Mouse (Mus musculus) hindbrain, embryonic 16.5 days (tissue): ENCODE results near the gene Gm266. TPM values are rescaled to one million over a fixed set of nuclear protein-coding genes. Genes with fewer than 3 reads are reported as not detected.
A peak's percentile ranks its signal among the peaks of the same experiment; 100 is the strongest.

Source experiments
- ATAC-seq: fragments of 200-750 bp; cut with Nextera tagmentation; 2 replicates; pipeline ENCODE4 v1.8.0; 2017; ENCODE audit warnings: moderate TSS enrichment, moderate library complexity
- H3K27ac ChIP-seq: fragments of 300-500 bp; sonication (generic); 2 replicates; pipeline ENCODE4 v1.5.1; 2014; ENCODE audit warnings: low read depth, mild to moderate bottlenecking, control low read depth, low read length, moderate library complexity
- H3K27me3 ChIP-seq: fragments of 300-500 bp; sonication (generic); replicated peaks from 2 replicates; pipeline ENCODE4 v1.6.1; 2014; ENCODE audit warnings: low read length; ENCODE audit not compliant: control insufficient read depth, insufficient read depth
- H3K36me3 ChIP-seq: fragments of 300-500 bp; sonication (generic); 2 replicates; pipeline ENCODE4 v1.6.1; 2014; ENCODE audit warnings: mild to moderate bottlenecking, low read length, moderate library complexity, mixed read lengths; ENCODE audit not compliant: control insufficient read depth, insufficient read depth
- H3K4me1 ChIP-seq: fragments of 300-500 bp; sonication (generic); 2 replicates; pipeline ENCODE4 v1.6.1; 2014; ENCODE audit warnings: low read depth, low read length; ENCODE audit not compliant: control insufficient read depth, insufficient read depth
- H3K4me2 ChIP-seq: fragments of 300-500 bp; sonication (generic); 2 replicates; pipeline ENCODE4 v1.6.1; 2014; ENCODE audit warnings: mild to moderate bottlenecking, low read length, control low read depth, moderate library complexity
- H3K4me3 ChIP-seq: fragments of 300-500 bp; sonication (generic); 2 replicates; pipeline ENCODE4 v1.5.1; 2014; ENCODE audit warnings: mild to moderate bottlenecking, low read length, control low read depth, moderate library complexity
- H3K9ac ChIP-seq: fragments of 300-500 bp; sonication (generic); 2 replicates; pipeline ENCODE4 v1.6.1; 2014; ENCODE audit warnings: low read depth, mild to moderate bottlenecking, control low read depth, low read length, moderate library complexity
- H3K9me3 ChIP-seq: fragments of 300-500 bp; sonication (generic); 2 replicates; pipeline ENCODE4 v1.6.1; 2014; ENCODE audit warnings: mild to moderate bottlenecking, low read length, moderate library complexity; ENCODE audit not compliant: control insufficient read depth
- WGBS: fragments of 180-500 bp; shearing (Covaris S2); extraction: QIAGEN DNeasy Blood & Tissue Kit; methylation state at CpG from one replicate; pipeline ENCODE4 v1.1.7; 2014; 5-methylcytosine and 5-hydroxymethylcytosine counted together
- polyA plus RNA-seq: library from polyadenylated mRNA; unstranded; fragments of >200 nt; fragmentation: Nextera tagmentation; extraction: Ambion mirVana; gene quantifications from 2 replicates; pipeline ENCODE4 v1.2.1, GENCODE M21; 2015

Gene Gm266
- polyA plus RNA-seq, 1 experiment from 2014 or later, result 5.0 TPM

DNA sequence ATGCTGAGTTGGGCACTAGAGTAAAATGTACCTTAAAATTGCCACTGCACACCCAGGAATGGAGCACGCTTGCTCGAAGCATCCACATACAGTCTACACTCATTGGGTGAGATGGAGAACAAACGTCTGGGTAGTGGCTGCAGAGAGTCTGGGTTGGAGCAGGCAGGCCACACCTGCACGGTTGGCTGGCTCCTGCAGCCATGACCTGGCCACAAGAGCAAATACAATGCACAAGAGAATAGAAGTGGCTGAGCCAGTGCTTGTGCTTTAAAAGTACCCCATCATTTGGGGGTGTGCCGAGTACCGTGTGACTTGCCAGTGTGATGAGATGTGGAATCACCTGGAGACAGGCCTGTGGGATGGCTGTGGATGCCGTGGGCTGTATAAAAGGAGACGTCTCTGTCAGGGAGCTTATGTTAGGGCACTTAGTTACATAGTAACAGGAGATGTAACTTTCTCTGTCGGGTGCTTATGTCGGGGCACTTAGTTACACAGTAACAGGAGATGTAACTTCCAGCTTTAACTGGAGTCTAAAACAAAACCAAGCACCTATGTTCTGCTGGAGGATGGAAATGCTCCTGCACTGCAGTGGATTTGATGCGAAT, 3.7 kb upstream of the Gm266 start:
- Histone ChIP-seq H3K27me3 (peaks cover 25% of the 10 kb centered on the region), H3K9ac (no peak overlapping the region), H3K9me3 (no peaks in the 10 kb centered on the region), H3K4me1 (peaks cover 13% of the 10 kb centered on the region), H3K4me3 (no peak overlapping the region), H3K4me2 (no peak overlapping the region), H3K27ac (no peak overlapping the region), H3K36me3 (no peaks in the 10 kb centered on the region)
- 71% methylated on average over 11 of the region's 11 CpGs for WGBS
- no peak for ATAC-seq

DNA sequence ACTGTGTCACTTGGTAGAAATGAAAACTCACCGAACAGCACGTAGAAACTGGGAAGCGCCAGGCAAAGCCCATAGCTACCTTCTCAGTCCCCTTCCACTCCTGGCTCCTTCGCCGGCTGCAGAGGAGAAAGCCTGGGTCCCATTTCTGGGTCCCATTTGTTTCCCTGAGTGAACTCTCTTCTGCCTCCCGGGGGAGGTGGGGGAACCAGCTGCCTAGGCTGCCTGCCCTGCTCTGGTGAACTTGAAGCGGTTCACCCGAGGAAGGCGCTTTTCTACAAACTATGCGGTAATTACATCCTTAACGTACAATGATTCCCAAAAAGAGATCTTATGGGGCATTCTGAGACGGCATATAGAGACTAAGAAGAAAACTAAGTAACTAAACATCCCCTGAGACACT, 832 bp upstream of the Gm266 start:
- Histone ChIP-seq H3K4me3 (no peak overlapping the region; the same call in 1 of the 2 replicates), H3K36me3 (no peaks in the 10 kb centered on the region), H3K4me1 (peaks cover 13% of the 10 kb centered on the region), H3K4me2 (peak overlapping the region; percentile 60), H3K27me3 (peaks cover 37% of the 10 kb centered on the region), H3K9ac (no peak overlapping the region), H3K27ac (no peak overlapping the region), H3K9me3 (no peaks in the 10 kb centered on the region)
- 6% methylated on average over 12 of the region's 12 CpGs for WGBS
- ATAC-seq, result no peak

DNA sequence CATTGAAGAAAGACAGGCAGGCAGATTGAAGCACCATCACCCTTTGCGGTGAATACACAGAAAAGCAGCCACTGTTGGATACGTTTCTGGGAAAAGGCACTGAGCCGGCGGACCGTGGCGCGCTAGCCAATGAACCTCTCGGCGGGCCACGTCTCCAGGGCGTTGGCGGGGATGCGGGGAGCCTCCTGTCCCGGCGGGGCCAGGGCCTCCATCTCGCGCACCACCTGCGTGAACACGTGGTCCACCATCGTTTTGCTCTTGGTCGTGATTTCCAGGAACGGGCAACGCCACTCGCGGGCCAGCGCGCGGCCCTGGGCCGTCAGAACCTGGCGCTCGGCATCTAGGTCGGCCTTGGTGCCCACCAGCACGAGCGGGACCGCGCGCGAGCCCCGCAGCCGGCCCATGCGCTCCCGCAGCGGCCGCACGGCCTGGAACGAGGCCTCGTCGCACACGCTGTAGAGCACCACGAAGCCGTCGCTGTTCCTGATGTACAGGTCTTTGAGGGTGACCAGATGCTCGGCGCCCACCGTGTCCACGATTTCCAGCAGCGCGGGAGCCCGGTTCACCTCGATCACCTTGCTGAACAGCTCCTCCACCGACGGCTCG, 474 bp downstream of the Gm266 start:
- 1% methylated on average over 61 of the region's 63 CpGs for WGBS

DNA sequence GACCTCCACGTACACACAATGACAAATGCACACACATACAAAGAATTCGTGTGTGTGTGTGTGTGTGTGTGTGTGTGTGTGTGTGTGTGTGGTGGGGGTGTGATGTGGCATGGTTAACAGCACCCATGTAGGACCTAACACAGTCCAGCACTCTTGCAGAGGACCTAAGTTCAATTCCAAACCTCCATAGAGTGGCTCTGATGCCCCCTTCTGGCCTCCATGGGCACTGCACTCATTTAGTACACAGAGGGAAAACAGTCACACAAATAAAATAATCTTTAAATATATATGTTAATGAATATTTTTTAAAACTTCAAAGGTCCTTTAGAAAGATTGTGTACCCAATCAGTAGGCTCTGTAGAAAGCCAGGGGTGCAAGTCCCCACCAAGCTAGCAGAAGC, 5.7 kb downstream of the Gm266 start:
- no peak overlapping the region for H3K27ac ChIP-seq
- H3K9ac ChIP-seq, result no peak overlapping the region
- H3K36me3 ChIP-seq, result no peaks in the 10 kb centered on the region
- no peaks in the 10 kb centered on the region for H3K9me3 ChIP-seq
- ATAC-seq, result no peak
- WGBS, result 74% methylated on average over 2 of the region's 2 CpGs
- H3K27me3 ChIP-seq, result peaks cover 15% of the 10 kb centered on the region
- no peak overlapping the region for H3K4me2 ChIP-seq
- H3K4me3 ChIP-seq, result no peak overlapping the region
- peaks cover under 1% of the 10 kb centered on the region; the same call in 1 of the 2 replicates for H3K4me1 ChIP-seq

More for the DNA sequence above, 474 bp downstream of the Gm266 start:
- Histone ChIP-seq H3K4me3 (peak overlapping the region; percentile 40), H3K4me2 (peak overlapping the region; percentile 60), H3K9me3 (no peaks in the 10 kb centered on the region), H3K27me3 (peaks cover 37% of the 10 kb centered on the region), H3K27ac (no peak overlapping the region), H3K4me1 (peaks cover 13% of the 10 kb centered on the region), H3K36me3 (no peaks in the 10 kb centered on the region), H3K9ac (peak overlapping the region; percentile 61)
- no peak for ATAC-seq

DNA sequence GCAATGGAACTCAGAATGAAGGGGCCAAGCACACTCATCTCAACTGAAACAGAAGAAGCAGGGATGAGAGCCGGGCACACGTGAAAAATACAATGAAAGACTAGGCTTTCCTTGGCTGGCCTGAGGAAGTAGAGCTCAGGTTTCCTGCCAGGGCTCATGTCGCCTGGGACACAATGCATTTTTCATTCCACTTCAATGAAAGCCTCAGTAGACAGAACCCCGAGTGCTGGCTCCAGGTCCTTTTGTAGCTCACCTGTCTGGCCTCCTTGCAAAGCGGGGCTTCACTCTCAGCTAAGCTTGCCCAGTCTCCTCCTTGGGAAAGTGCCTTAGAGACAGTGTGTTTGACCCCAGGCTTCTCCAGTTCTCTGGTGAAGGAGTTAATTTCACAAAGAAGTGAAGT, 6.7 kb downstream of the Gm266 start:
- Histone ChIP-seq H3K4me2 (no peak overlapping the region), H3K27me3 (peaks cover 8% of the 10 kb centered on the region), H3K4me3 (no peak overlapping the region), H3K4me1 (peaks cover 4% of the 10 kb centered on the region; the same call in 1 of the 2 replicates), H3K9me3 (no peaks in the 10 kb centered on the region), H3K36me3 (no peaks in the 10 kb centered on the region), H3K27ac (no peak overlapping the region), H3K9ac (no peak overlapping the region)
- ATAC-seq, result no peak
- 63% methylated on average over 5 of the region's 5 CpGs for WGBS

DNA sequence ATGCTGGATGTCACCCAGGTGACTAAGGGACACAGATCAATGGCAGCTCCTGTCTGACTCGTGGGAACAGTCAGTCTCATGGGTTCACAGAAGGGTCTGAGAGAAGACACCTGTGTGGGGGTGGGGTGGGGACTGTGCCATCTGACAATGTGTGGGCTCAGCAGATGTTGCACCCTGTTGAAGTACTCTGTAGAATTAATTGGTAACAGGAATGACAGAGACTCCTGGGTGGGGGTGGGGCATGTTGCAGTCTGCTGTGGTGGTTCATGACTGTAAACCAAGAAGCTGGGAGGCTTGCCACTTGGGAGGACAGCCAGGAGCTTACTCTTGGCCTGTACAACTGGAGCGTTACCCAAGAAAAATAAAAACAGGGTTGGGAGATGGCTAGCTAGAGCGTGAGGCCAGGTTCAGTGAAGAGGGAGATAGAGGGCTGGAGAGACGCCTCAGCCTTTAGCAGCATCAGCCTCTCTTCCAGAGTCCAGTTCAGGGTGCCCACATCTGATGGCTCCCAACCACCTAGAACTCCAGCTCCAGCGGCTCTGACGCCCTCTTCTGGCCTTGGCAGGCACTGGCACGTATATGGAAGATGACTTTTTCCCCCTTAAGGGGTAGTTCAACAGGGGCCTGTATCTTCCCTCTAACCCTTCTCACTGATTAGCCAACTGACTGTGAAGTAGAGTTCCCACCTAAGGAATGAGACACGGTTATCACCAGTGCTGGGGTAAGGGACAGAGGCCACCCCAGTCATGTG, 10.6 kb downstream of the Gm266 start:
- ATAC-seq, result peak; percentile 64
- whole genome bisulfite sequencing, result 59% methylated on average over 8 of the region's 8 CpGs

DNA sequence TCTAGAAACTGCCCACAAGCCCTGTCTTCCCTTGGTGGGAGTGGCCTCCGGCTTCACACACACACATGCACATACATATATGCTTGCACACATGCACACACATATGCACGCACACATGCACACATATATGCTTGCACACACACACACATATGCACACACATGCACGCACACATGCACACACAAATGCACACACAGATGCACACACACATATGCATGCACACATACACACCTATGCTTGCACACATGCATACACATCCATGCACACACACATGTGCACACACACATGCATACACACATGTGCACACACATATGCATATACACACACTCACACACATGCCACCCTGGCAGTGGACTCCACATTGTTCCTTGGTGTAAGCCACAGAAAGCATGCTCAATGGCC, 11.2 kb downstream of the Gm266 start:
- no peaks in the 10 kb centered on the region for H3K27me3 ChIP-seq
- ATAC-seq, result 0 out of 2 replicates have a peak, but pooled peaks have one; percentile 24
- H3K36me3 ChIP-seq, result no peaks in the 10 kb centered on the region
- peaks cover 4% of the 10 kb centered on the region; the same call in 1 of the 2 replicates for H3K4me1 ChIP-seq
- H3K4me2 ChIP-seq, result no peak overlapping the region
- H3K9ac ChIP-seq, result no peak overlapping the region
- H3K9me3 ChIP-seq, result no peaks in the 10 kb centered on the region
- H3K27ac ChIP-seq, result peak overlapping the region; percentile 5; the same call in 1 of the 2 replicates
- 97% methylated on average over 3 of the region's 3 CpGs for WGBS
- H3K4me3 ChIP-seq, result no peak overlapping the region

More for the DNA sequence above, 10.6 kb downstream of the Gm266 start:
- Histone ChIP-seq H3K4me3 (no peak overlapping the region), H3K4me1 (peaks cover 4% of the 10 kb centered on the region; the same call in 1 of the 2 replicates), H3K36me3 (no peaks in the 10 kb centered on the region), H3K27ac (peak overlapping the region; percentile 5; the same call in 1 of the 2 replicates), H3K9ac (no peak overlapping the region), H3K4me2 (no peak overlapping the region), H3K9me3 (no peaks in the 10 kb centered on the region), H3K27me3 (no peaks in the 10 kb centered on the region)

DNA sequence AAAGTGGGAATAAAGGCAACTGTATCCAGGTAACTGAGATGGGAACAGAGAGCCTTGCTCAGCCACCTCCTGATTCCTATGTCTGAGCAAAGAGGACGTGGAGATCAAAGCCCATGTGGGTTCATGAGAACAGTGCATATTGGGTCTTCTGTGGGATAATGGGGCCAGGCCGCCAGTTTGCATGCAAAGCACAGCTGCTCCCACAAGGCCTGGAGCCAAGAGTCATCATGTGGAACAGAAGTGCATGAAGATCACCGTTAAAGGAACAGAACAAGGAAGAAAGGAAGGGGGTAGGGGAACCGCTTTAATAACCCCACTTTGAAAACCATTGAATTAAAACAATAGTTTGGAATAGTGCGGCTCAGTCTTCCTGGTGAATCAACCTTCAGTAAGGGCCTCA, 12.7 kb downstream of the Gm266 start:
- 37% methylated on average over 5 of the region's 5 CpGs for WGBS
- H3K4me3 ChIP-seq, result no peak overlapping the region
- no peaks in the 10 kb centered on the region for H3K27me3 ChIP-seq
- H3K9me3 ChIP-seq, result no peaks in the 10 kb centered on the region
- peaks cover 4% of the 10 kb centered on the region; the same call in 1 of the 2 replicates for H3K4me1 ChIP-seq
- no peak for ATAC-seq
- no peak overlapping the region for H3K9ac ChIP-seq
- H3K36me3 ChIP-seq, result no peaks in the 10 kb centered on the region
- no peak overlapping the region for H3K4me2 ChIP-seq
- H3K27ac ChIP-seq, result no peak overlapping the region

DNA sequence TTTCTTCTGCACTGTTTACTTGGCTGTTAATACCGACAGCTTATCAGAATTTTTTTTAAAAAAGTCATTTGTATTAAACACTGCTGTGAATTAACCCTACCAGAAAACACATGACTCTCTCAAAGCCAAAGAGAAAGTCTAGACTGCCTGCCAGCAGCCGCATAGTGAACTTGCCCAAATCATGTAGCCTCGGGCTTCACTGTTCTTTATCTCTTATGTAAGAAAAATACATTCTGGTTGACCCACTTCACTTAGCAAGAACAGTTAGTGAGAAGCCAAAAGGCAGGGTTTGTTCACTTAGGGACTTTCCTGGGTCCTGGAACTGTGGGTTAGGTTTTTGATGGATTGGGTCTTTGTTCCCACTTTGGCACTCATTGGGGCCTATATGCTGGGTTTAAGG, 13.9 kb downstream of the Gm266 start:
- 83% methylated on average over 3 of the region's 3 CpGs for WGBS
- Histone ChIP-seq H3K9ac (no peak overlapping the region), H3K4me3 (no peak overlapping the region), H3K4me1 (peaks cover 4% of the 10 kb centered on the region; the same call in 1 of the 2 replicates), H3K27me3 (no peaks in the 10 kb centered on the region), H3K36me3 (no peaks in the 10 kb centered on the region), H3K9me3 (no peaks in the 10 kb centered on the region), H3K27ac (no peak overlapping the region), H3K4me2 (no peak overlapping the region)
- ATAC-seq, result no peak
